Mouse (Mus musculus): ENCODE measurements at regions not wholly inside any gene's neighbourhood (a gene's known extent, or its start where the extent isn't known, plus 50 kb on each side); places are given as distances from the start of the nearest gene placed in this dataset.

DNA sequence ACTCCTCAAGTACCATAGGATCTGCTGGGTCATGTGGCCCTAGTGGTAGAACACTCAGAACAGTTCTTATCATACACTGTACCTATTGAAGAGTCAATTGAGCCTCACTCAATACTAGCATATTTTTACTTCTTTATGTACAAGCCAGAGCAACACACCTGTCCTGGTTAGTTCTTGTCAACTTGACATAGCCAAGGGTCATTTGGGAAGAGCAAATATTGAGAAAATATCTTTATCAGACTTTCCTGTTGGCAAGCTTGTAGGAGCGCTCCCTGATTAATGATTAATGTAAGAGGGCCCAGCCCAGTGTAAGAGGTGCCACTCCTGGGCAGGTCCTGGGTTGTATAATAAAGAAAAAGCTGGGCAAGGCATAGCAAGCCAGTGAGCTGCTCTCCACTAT, 142.3 kb upstream of the Tle4 start:
- no peaks in the 10 kb centered on the region for H3K27me3 ChIP-seq (ENCODE audit: control insufficient read depth, insufficient read depth, insufficient read length)
- no peak overlapping the region for H3K4me3 ChIP-seq
- H3ac ChIP-seq (ENCODE audit: control insufficient read depth, insufficient read length), result no peak overlapping the region
- TF ChIP-seq SRF (IDR thresholded peaks at IDR 0.05; ENCODE audit: control insufficient read depth, insufficient read length, low read depth) (no peak), MYOD1 (IDR thresholded peaks at IDR 0.05; ENCODE audit: control insufficient read depth in 1 of 3, insufficient read length in 2 of 3, low read depth in 2 of 3) (no peak), POLR2A (IDR thresholded peaks at IDR 0.05; ENCODE audit: insufficient read length, low read depth) (no peak), USF1 (IDR thresholded peaks at IDR 0.05; ENCODE audit: low read depth) (no peak), MYOG (IDR thresholded peaks at IDR 0.05; ENCODE audit: control insufficient read depth in 1 of 3, insufficient read depth in 1 of 3, insufficient read length in 2 of 3, low read depth in 2 of 3) (no peak), TCF12 (IDR thresholded peaks at IDR 0.05; ENCODE audit: insufficient read depth, poor library complexity, severe bottlenecking) (no peak), E2F4 (IDR thresholded peaks at IDR 0.05; ENCODE audit: insufficient read depth) (no peak), CEBPB (IDR thresholded peaks at IDR 0.05; ENCODE audit: insufficient read depth, poor library complexity, severe bottlenecking) (no peak), POLR2AphosphoS2 (IDR thresholded peaks at IDR 0.05; ENCODE audit: insufficient read length, low read depth) (no peak), MAX (IDR thresholded peaks at IDR 0.05; ENCODE audit: low read depth) (no peak), REST (IDR thresholded peaks at IDR 0.05; ENCODE audit: insufficient read depth, insufficient read length) (no peak), TCF3 (IDR thresholded peaks at IDR 0.05; ENCODE audit: insufficient read length, low read depth) (no peak)
- no peak overlapping the region for H3K4me2 ChIP-seq (ENCODE audit: low read depth)
- no peaks in the 10 kb centered on the region for H3K36me3 ChIP-seq (ENCODE audit: control insufficient read depth, insufficient read depth)
- no peaks in the 10 kb centered on the region for H3K79me2 ChIP-seq (ENCODE audit: control insufficient read depth, insufficient read depth)

GRCm38 (mm10) chr19:14736514-14736913, 138.7 kb upstream of the Tle4 start:
- no peak for TF ChIP-seq TCF12 (IDR thresholded peaks at IDR 0.05; ENCODE audit: insufficient read depth, poor library complexity, severe bottlenecking)
- no peak for TF ChIP-seq SRF (IDR thresholded peaks at IDR 0.05; ENCODE audit: control insufficient read depth, insufficient read length, low read depth)
- no peak for TF ChIP-seq MYOD1 (IDR thresholded peaks at IDR 0.05; ENCODE audit: control insufficient read depth in 1 of 3, insufficient read length in 2 of 3, low read depth in 2 of 3)
- TF ChIP-seq TCF3 (IDR thresholded peaks at IDR 0.05; ENCODE audit: insufficient read length, low read depth), result no peak
- no peak for TF ChIP-seq MAX (IDR thresholded peaks at IDR 0.05; ENCODE audit: low read depth)
- H3K4me2 ChIP-seq (ENCODE audit: low read depth), result no peak overlapping the region
- H3K4me3 ChIP-seq, result no peak overlapping the region
- H3K79me2 ChIP-seq (ENCODE audit: control insufficient read depth, insufficient read depth), result no peaks in the 10 kb centered on the region
- H3ac ChIP-seq (ENCODE audit: control insufficient read depth, insufficient read length), result no peak overlapping the region
- no peaks in the 10 kb centered on the region for H3K27me3 ChIP-seq (ENCODE audit: control insufficient read depth, insufficient read depth, insufficient read length)
- no peaks in the 10 kb centered on the region for H3K36me3 ChIP-seq (ENCODE audit: control insufficient read depth, insufficient read depth)

GRCm38 (mm10) chr19:14725329-14725728, 127.5 kb upstream of the Tle4 start:
- Histone ChIP-seq H3K27me3 (ENCODE audit: control insufficient read depth, insufficient read depth, insufficient read length) (no peaks in the 10 kb centered on the region), H3K4me3 (no peak overlapping the region), H3K79me2 (ENCODE audit: control insufficient read depth, insufficient read depth) (no peaks in the 10 kb centered on the region), H3K36me3 (ENCODE audit: control insufficient read depth, insufficient read depth) (no peaks in the 10 kb centered on the region), H3K4me2 (ENCODE audit: low read depth) (no peak overlapping the region), H3ac (ENCODE audit: control insufficient read depth, insufficient read length) (no peak overlapping the region)
- no peak for TF ChIP-seq E2F4 (IDR thresholded peaks at IDR 0.05; ENCODE audit: insufficient read depth)
- no peak for TF ChIP-seq TCF12 (IDR thresholded peaks at IDR 0.05; ENCODE audit: insufficient read depth, poor library complexity, severe bottlenecking)
- TF ChIP-seq POLR2A (IDR thresholded peaks at IDR 0.05; ENCODE audit: insufficient read length, low read depth), result no peak
- no peak for TF ChIP-seq MYOD1 (IDR thresholded peaks at IDR 0.05; ENCODE audit: control insufficient read depth in 1 of 3, insufficient read length in 2 of 3, low read depth in 2 of 3)
- no peak for TF ChIP-seq REST (IDR thresholded peaks at IDR 0.05; ENCODE audit: insufficient read depth, insufficient read length)
- TF ChIP-seq CEBPB (IDR thresholded peaks at IDR 0.05; ENCODE audit: insufficient read depth, poor library complexity, severe bottlenecking), result no peak
- TF ChIP-seq USF1 (IDR thresholded peaks at IDR 0.05; ENCODE audit: low read depth), result no peak
- no peak for TF ChIP-seq SRF (IDR thresholded peaks at IDR 0.05; ENCODE audit: control insufficient read depth, insufficient read length, low read depth)
- TF ChIP-seq MYOG (IDR thresholded peaks at IDR 0.05; ENCODE audit: control insufficient read depth in 1 of 3, insufficient read depth in 1 of 3, insufficient read length in 2 of 3, low read depth in 2 of 3), result no peak
- TF ChIP-seq TCF3 (IDR thresholded peaks at IDR 0.05; ENCODE audit: insufficient read length, low read depth), result no peak
- TF ChIP-seq POLR2AphosphoS2 (IDR thresholded peaks at IDR 0.05; ENCODE audit: insufficient read length, low read depth), result no peak
- TF ChIP-seq MAX (IDR thresholded peaks at IDR 0.05; ENCODE audit: low read depth), result no peak

GRCm38 (mm10) chr19:14724637-14725036, 126.8 kb upstream of the Tle4 start:
- H3ac ChIP-seq (ENCODE audit: control insufficient read depth, insufficient read length), result no peak overlapping the region
- H3K36me3 ChIP-seq (ENCODE audit: control insufficient read depth, insufficient read depth), result no peaks in the 10 kb centered on the region
- H3K4me2 ChIP-seq (ENCODE audit: low read depth), result no peak overlapping the region
- H3K27me3 ChIP-seq (ENCODE audit: control insufficient read depth, insufficient read depth, insufficient read length), result no peaks in the 10 kb centered on the region
- H3K79me2 ChIP-seq (ENCODE audit: control insufficient read depth, insufficient read depth), result no peaks in the 10 kb centered on the region
- TF ChIP-seq POLR2AphosphoS2 (IDR thresholded peaks at IDR 0.05; ENCODE audit: insufficient read length, low read depth) (no peak), MYOG (IDR thresholded peaks at IDR 0.05; ENCODE audit: control insufficient read depth in 1 of 3, insufficient read depth in 1 of 3, insufficient read length in 2 of 3, low read depth in 2 of 3) (no peak), POLR2A (IDR thresholded peaks at IDR 0.05; ENCODE audit: insufficient read length, low read depth) (no peak), REST (IDR thresholded peaks at IDR 0.05; ENCODE audit: insufficient read depth, insufficient read length) (no peak), CEBPB (IDR thresholded peaks at IDR 0.05; ENCODE audit: insufficient read depth, poor library complexity, severe bottlenecking) (no peak), MYOD1 (IDR thresholded peaks at IDR 0.05; ENCODE audit: control insufficient read depth in 1 of 3, insufficient read length in 2 of 3, low read depth in 2 of 3) (no peak), USF1 (IDR thresholded peaks at IDR 0.05; ENCODE audit: low read depth) (no peak), E2F4 (IDR thresholded peaks at IDR 0.05; ENCODE audit: insufficient read depth) (no peak), SRF (IDR thresholded peaks at IDR 0.05; ENCODE audit: control insufficient read depth, insufficient read length, low read depth) (no peak), MAX (IDR thresholded peaks at IDR 0.05; ENCODE audit: low read depth) (no peak), TCF3 (IDR thresholded peaks at IDR 0.05; ENCODE audit: insufficient read length, low read depth) (no peak)
- H3K4me3 ChIP-seq, result no peak overlapping the region

DNA sequence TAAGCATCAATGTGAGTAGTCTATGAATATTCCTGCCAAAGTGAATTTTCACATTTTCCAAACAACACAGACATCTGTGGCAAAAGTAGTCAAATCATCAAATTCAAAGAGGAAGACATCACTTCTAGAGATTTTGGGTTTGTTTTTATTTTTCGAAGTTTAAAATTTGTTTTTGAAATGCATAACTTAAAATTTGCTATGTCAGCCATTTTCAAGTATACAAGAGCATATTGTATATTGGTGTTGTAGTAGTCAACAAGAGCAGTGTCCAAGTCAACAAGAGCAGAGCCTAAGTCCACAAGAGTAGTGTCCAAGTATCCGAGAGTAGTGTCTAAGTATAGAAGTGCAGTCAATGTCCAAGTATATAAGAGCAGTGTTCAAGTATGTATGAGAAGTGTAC, 107.9 kb upstream of the Tle4 start:
- Histone ChIP-seq H3K4me3 (no peak overlapping the region), H3K36me3 (ENCODE audit: control insufficient read depth, insufficient read depth) (no peaks in the 10 kb centered on the region), H3K4me2 (ENCODE audit: low read depth) (no peak overlapping the region), H3ac (ENCODE audit: control insufficient read depth, insufficient read length) (no peak overlapping the region), H3K27me3 (ENCODE audit: control insufficient read depth, insufficient read depth, insufficient read length) (no peaks in the 10 kb centered on the region), H3K79me2 (ENCODE audit: control insufficient read depth, insufficient read depth) (no peaks in the 10 kb centered on the region)
- TF ChIP-seq MYOD1 (IDR thresholded peaks at IDR 0.05; ENCODE audit: control insufficient read depth in 1 of 3, insufficient read length in 2 of 3, low read depth in 2 of 3) (no peak), TCF12 (IDR thresholded peaks at IDR 0.05; ENCODE audit: insufficient read depth, poor library complexity, severe bottlenecking) (no peak), E2F4 (IDR thresholded peaks at IDR 0.05; ENCODE audit: insufficient read depth) (no peak), MAX (IDR thresholded peaks at IDR 0.05; ENCODE audit: low read depth) (no peak), MYOG (IDR thresholded peaks at IDR 0.05; ENCODE audit: control insufficient read depth in 1 of 3, insufficient read depth in 1 of 3, insufficient read length in 2 of 3, low read depth in 2 of 3) (no peak), POLR2AphosphoS2 (IDR thresholded peaks at IDR 0.05; ENCODE audit: insufficient read length, low read depth) (no peak), REST (IDR thresholded peaks at IDR 0.05; ENCODE audit: insufficient read depth, insufficient read length) (no peak), CEBPB (IDR thresholded peaks at IDR 0.05; ENCODE audit: insufficient read depth, poor library complexity, severe bottlenecking) (no peak), SRF (IDR thresholded peaks at IDR 0.05; ENCODE audit: control insufficient read depth, insufficient read length, low read depth) (no peak), POLR2A (IDR thresholded peaks at IDR 0.05; ENCODE audit: insufficient read length, low read depth) (no peak), USF1 (IDR thresholded peaks at IDR 0.05; ENCODE audit: low read depth) (no peak), TCF3 (IDR thresholded peaks at IDR 0.05; ENCODE audit: insufficient read length, low read depth) (no peak)
